Mouse (Mus musculus) mesoderm, embryonic 11.5 days (tissue): ENCODE results near the gene Cars.
A peak's percentile ranks its signal among the peaks of the same experiment; 100 is the strongest.
"Not testable (repeated sequence)": the region's sequence is repeated elsewhere in the genome, so short reads cannot be mapped to it uniquely, and the experiment has no call there.

Experiments used
- DNase-seq: peaks from one replicate; pipeline ENCODE4 v3.0.0-alpha.2; 2012; ENCODE audit warnings: low read depth, low spot score

Cars gene

DNA sequence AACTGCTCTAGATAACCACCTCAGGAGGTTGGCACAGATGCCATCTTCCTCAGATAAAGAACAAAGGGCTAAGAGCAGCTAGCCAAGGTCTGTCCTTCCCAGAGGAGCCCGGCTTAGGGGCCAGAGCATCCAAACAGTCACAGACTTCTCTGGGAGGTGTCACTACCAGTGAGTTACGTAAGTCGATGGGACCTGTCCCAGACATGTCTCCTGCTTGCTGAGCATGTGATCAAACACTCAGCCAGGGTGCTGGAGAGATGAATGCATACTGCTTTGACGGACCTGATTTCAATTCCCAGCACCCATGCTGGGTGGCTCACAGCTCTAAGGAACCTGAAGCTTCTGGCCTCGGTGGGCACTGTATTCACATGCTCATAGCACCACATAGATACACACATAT lies 12.3 kb downstream of the Cars start:
- no peak for DNase-seq

GRCm38 (mm10) chr7:143583956-143584355 lies 15.9 kb downstream of the Cars start:
- DNase-seq: peak; percentile 72

DNA sequence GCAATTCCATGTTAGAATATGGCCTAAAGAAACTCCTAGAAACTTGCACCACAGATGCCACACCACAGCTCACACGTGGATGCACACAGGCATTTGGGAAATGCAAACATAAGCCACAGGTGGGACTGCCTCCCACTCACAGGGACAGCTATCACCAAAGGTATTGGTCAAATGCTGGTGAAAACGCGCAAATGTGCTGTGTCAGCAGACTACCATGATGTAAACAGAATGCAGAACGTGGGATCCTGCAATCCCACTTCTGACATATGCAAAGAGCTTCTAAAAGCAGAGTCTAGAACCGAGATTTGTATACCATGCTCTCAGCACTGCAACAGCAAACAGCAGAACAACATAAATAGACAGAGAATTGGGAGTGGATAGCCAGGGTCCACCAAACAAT lies 16.9 kb downstream of the Cars start:
- no peak for DNase-seq

DNA sequence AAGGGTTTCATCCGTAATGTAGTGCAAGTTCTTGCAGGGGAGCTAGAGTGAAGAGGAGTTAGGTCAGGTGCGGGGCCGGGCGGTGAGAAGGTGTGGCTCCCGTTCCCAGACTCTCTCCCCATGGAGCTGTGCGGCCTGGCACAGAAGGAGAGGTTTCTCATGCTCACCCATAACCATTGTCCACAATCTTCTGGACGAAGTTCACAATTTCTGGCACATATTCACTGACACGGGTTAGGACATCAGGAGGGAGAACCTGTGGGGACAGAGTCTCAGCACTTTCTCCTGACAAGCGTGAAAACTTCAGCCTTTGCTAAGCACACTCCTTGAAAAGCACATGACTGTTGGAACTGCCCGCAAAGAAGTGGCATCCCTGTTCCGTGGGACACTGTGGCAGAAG lies 24.1 kb downstream of the Cars start:
- DNase-seq: no peak

GRCm38 (mm10) chr7:143565648-143566039 lies 34.2 kb downstream of the Cars start:
- no peak for DNase-seq

DNA sequence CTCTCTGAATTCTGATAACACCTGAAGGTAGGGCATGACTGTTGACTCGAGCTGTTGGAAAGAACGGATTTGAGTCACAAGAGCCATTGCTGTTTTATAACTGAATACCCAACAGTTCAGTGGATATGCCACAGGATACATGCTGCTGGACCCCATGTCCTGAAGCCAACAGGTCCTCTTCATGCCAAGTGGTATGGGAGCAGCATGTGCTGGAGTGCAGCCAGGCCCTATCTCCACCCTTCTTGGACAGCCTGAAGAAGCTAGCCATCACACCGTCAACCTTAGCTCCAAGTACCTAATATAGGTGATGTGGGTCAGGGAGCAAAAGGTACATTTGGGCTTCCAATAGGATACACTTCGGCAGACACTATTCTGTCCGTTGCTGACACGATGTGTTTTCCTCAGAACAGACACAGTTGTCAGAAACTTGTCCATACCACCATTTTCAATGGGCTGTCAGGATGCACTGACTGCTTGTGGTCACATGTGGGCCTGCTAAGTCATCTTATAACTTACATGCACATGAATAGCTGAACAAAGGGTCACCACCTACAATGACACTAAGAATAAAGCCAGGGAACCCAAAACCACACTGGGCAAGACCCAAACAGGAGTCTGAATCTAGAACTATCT lies 34.8 kb downstream of the Cars start:
- DNase-seq: no peak

DNA sequence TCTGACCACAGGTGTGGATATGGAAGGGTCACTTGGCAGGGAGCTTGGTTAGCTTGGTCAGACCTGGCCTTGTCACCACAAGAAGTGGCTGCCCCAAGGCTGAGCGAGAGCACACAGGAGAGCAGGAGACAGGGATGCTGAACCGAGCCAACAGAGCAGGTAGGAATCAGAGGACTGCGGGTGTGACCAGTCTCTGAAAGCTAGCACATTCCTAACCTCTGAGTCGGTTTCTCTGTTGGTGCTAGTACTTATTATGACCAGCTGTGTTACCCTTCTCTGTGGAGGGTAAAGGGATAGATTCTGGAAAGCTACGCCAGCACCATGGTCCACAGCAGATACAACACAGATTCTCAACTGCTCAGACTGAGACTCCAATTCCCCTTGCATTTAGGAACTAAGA lies 36.1 kb downstream of the Cars start:
- DNase-seq: no peak

GRCm38 (mm10) chr7:143557616-143558015 lies 42.3 kb downstream of the Cars start:
- no peak for DNase-seq

DNA sequence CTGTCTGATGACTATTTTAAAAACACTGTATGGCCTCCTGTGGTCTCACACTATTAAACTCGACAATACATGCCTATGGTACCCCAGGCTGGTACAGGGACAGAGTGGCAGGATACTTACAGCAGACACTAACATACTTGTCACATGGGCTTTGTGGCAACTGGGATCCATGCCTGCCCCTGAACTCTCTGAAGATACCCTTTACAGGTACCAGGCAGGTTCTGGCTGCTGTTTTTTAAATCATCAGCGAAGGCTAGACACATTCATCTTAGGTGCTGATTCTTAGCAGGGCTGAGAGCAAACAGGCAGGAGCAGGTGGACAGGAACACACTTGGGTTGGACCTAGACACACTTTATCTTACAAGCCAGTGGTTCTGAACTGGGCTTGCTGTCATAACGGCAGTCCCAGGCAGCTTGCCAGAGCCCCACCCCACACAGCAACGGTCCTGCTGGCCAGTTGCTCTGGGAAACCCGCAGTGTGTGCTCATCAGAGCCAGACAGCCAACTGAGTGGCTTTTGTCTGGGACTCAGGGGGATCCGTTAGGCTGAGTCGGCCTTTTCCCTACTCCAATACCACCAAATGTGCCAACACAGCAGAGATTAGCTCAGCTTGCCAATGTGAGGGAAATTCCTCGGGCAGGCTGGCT lies 42.8 kb downstream of the Cars start:
- no peak for DNase-seq

- DNase-seq: no peak
Measured at GRCm38 (mm10) chr7:143549588-143550220, 50.2 kb downstream of the Cars start.

- DNase-seq: peak; percentile 99
Measured at GRCm38 (mm10) chr7:143548976-143549457, 50.9 kb downstream of the Cars start, which contains the start of gene Nap1l4. Gene Nap1l4 (minus strand): TSS chr7:143549106.

GRCm38 (mm10) chr7:143548231-143548961 lies 51.5 kb downstream of the Cars start:
- peak; percentile 66 for DNase-seq

GRCm38 (mm10) chr7:143546554-143546953 lies 53.3 kb downstream of the Cars start:
- DNase-seq: no peak

GRCm38 (mm10) chr7:143544368-143544767 lies 55.5 kb downstream of the Cars start:
- peak; percentile 58 for DNase-seq

DNA sequence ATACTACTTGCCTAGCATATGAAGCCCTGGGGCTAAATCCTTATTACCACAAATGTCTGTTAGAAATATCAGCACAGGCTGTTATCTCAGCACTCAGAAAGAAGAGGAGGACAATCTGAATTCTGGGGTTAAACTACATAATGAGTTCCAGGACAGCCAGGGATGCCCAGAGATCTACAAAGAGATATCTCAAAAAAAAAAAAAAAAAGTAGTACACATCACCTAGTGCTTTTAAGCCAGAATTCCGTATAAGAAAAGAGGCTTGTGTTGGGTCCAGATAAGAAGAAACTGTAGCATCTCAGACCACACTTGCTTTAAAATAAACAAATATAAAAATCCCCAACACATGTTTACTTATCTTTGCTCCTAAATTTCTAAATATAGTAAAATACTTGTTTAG lies 61.2 kb downstream of the Cars start:
- no peak for DNase-seq

- not testable (repeated sequence) for DNase-seq
Measured at GRCm38 (mm10) chr7:143538229-143538628, 61.7 kb downstream of the Cars start.

DNA sequence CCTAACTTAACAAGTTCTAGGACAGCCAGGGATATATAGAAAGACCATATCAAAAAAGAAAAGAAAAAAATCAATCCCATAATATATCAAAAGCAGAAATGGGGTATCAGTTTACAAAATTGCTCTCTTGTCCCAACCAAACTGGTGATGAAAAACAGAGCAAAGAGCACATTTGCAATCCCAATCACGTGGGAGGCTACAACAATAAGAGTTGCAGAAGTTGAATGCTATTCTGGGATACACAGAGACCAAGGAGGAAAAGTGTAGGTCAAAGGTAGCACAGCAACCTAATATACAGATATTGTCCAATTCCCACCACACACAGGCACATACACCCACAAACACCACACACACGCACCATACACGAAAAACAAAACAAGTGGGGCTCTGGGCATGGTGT lies 63.6 kb downstream of the Cars start:
- DNase-seq: no peak

- no peak for DNase-seq
Measured at GRCm38 (mm10) chr7:143533284-143533683, 66.6 kb downstream of the Cars start.

DNA sequence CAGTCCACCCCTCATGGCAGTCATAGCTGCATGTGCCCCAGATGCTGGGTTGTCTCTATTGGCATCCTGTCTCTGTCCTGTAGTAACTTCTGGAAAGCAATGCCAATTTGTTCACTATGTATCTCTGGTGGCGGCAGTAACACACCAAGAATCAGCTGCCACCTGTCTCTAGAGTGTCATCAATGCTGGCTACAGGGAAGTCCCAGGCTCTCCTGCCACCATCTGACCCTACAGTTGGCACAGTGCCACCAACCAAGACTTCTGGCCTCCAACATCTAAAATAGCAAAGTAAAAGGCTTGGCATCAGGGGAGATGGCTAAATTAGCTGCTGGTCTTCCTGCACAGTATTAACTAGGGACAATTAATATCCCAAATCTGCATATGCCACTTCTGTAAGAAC lies 67.5 kb downstream of the Cars start:
- DNase-seq: no peak

GRCm38 (mm10) chr7:143519333-143519732 lies 80.6 kb downstream of the Cars start:
- no peak for DNase-seq

DNA sequence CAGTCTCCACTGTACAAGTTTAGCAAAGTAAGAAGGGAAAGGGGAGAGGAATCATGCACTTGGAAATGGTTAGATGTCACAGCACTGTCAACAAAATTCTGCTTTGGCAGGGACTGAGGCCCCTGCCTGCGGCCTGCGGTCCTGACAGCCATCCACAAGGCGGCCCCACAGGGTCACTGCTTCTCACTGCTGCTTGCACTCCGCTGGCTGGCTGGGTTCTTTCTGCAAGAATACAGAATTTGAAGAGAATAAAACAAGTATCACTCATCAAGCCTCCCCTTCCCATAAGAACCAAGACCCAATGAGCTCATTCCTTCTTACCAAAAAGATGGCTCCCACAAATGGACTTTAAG lies 85.5 kb downstream of the Cars start:
- DNase-seq: no peak

DNA sequence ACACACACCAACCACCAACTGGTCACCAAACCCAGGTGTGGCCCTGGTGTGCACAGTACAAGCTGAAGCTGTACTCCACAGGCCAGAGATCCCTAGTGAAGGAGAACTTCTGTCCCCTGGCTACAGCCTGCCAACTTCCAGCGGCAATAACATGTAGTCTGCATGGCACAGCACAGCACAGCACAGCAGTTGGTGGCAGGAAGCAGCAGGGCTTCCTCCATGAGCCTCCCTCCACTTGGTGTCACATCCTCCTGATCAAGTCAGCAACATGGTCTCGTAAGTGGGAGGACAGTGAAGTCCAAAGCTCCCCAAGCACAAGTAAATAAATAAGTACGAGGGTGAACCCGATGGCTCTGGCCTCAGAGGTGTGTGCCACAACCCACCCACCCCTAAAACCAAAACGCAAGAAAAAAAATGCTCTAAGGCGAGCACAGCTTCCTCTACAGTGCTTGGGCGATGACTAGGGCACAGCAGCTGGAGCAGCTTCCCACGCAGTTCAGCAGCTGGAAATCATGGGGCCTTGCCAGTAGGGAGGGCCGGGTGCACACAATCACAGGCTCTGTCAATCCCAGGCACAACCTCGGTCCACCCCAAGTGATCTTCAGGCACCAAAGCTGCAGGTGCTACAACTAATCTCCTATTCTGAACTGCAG lies 86.0 kb downstream of the Cars start:
- DNase-seq: no peak
